In genomic region chr8:89680937-89681336, GRCm38 (mm10) we compare ENCODE assay signal across 18 mouse cellular contexts.
"Had no signal": no experiment of that assay in that cellular context is flagged by ENCODE, and none has a peak within 500 bp of the region (broad histone marks: within the 10 kb centered on the region; RNA-seq: fewer than 3 reads in every experiment).

No protein-coding gene starts in this region.

- H3K4me3 ChIP-seq: lung, embryonic 15.5 days; megakaryocyte, embryonic 14.5 days; midbrain, embryonic 13.5 days; midbrain, embryonic 15.5 days; neural tube, embryonic 12.5 days had no signal

- H3K27me3 ChIP-seq: lung, embryonic 15.5 days; megakaryocyte, embryonic 14.5 days; midbrain, embryonic 15.5 days; neural tube, embryonic 12.5 days had no signal

- H3K9me3 ChIP-seq: lung, embryonic 15.5 days; midbrain, embryonic 13.5 days; midbrain, embryonic 15.5 days; neural tube, embryonic 12.5 days had no signal

- H3K36me3 ChIP-seq: lung, embryonic 15.5 days; midbrain, embryonic 13.5 days; midbrain, embryonic 15.5 days; neural tube, embryonic 12.5 days had no signal

- H3K4me2 ChIP-seq: lung, embryonic 15.5 days; midbrain, embryonic 11.5 days; midbrain, embryonic 13.5 days; midbrain, embryonic 15.5 days; neural tube, embryonic 12.5 days had no signal

- ATAC-seq: lung, postnatal 0 days; midbrain, embryonic 13.5 days; midbrain, embryonic 15.5 days had no signal

- H3K4me1 ChIP-seq: lung, embryonic 15.5 days; megakaryocyte, embryonic 14.5 days; neural tube, embryonic 12.5 days had no signal

- DNase-seq: lung, adult 2 months; lung, postnatal 14 days; lung, postnatal 36 days; right cerebral cortex, adult 18-20 months; right cerebral cortex, postnatal 25 days; right cerebral cortex, postnatal 4 days; spleen, adult 18-20 months; thymus, adult 18-20 months; thymus, postnatal 14 days; thymus, postnatal 36 days had no signal

- H3K9ac ChIP-seq: lung, embryonic 15.5 days; midbrain, embryonic 13.5 days; midbrain, embryonic 15.5 days; neural tube, embryonic 12.5 days had no signal

- H3K27ac ChIP-seq: lung, embryonic 15.5 days; macrophage; midbrain, embryonic 13.5 days; midbrain, embryonic 15.5 days; neural tube, embryonic 12.5 days had no signal
